ENCODE assay signal across 25 mouse cellular contexts in genomic region chr4:21857481-21857880, GRCm38 (mm10). TPM values are rescaled to one million over a fixed set of nuclear protein-coding genes. Genes with fewer than 3 reads are reported as not detected.
DNase-seq lines count a peak whose midpoint lies in the region; ATAC-seq and TF ChIP-seq lines count a peak whose summit lies in the region.
"Had no signal": no experiment of that assay in that cellular context is flagged by ENCODE, and none has a peak within 500 bp of the region (broad histone marks: within the 10 kb centered on the region; RNA-seq: fewer than 3 reads in every experiment).

No protein-coding gene starts in this region.

- intact Hi-C loops in heart, postnatal 36 days (cut with DNase I) = no loop called here

- no peak for DNase-seq in layer of hippocampus, adult 2 months (ENCODE audit: low spot score in 2 of 2)
- DNase-seq in layer of hippocampus, postnatal 10 days (ENCODE audit: low spot score in 2 of 2) = no peak
- DNase-seq in midbrain, postnatal 0 days (ENCODE audit: low spot score) = peak; percentile 7
- DNase-seq in adipocyte (ENCODE audit: low spot score) = peak; percentile 73
- no peak for DNase-seq in heart, postnatal 36 days
- DNase-seq in heart, embryonic 10.5 days (ENCODE audit: low spot score) = no peak
- DNase-seq: adrenal gland, adult 2 months; adrenal gland, postnatal 10 days; adrenal gland, postnatal 25 days; cerebellum, adult 11 months; cerebellum, adult 18-20 months; cerebellum, adult 8-10 months; cerebellum, adult 9-11 months; cerebellum, postnatal 14 days; cerebellum, postnatal 36 days; embryo, embryonic 11 days; forebrain, postnatal 0 days had no signal

- H3K9me3 ChIP-seq in midbrain, postnatal 0 days (ENCODE audit: low read length) = no peaks in the 10 kb centered on the region
- H3K9me3 ChIP-seq in midbrain, embryonic 13.5 days = no peaks in the 10 kb centered on the region
- no peaks in the 10 kb centered on the region for H3K9me3 ChIP-seq in heart, embryonic 10.5 days
- H3K9me3 ChIP-seq: embryonic facial prominence, embryonic 13.5 days; embryonic facial prominence, embryonic 15.5 days; forebrain, embryonic 13.5 days; forebrain, embryonic 15.5 days had no signal

- no peaks in the 10 kb centered on the region for H3K4me1 ChIP-seq in midbrain, postnatal 0 days (ENCODE audit: insufficient read depth, low read length)
- H3K4me1 ChIP-seq in midbrain, embryonic 13.5 days (replicated peaks) = no peaks in the 10 kb centered on the region
- H3K4me1 ChIP-seq in heart, embryonic 10.5 days = no peaks in the 10 kb centered on the region
- H3K4me1 ChIP-seq: embryonic facial prominence, embryonic 13.5 days; embryonic facial prominence, embryonic 15.5 days; forebrain, embryonic 13.5 days; forebrain, embryonic 15.5 days had no signal

- no peak overlapping the region for H3K9ac ChIP-seq in midbrain, postnatal 0 days (replicated peaks; ENCODE audit: low read length, poor library complexity, severe bottlenecking)
- H3K9ac ChIP-seq in midbrain, embryonic 13.5 days (replicated peaks) = no peak overlapping the region
- H3K9ac ChIP-seq: embryonic facial prominence, embryonic 13.5 days; embryonic facial prominence, embryonic 15.5 days; forebrain, embryonic 13.5 days; forebrain, embryonic 15.5 days; forebrain, postnatal 0 days had no signal

- no peak overlapping the region for H3K4me3 ChIP-seq in layer of hippocampus, adult 2 months
- no peak overlapping the region for H3K4me3 ChIP-seq in midbrain, postnatal 0 days (ENCODE audit: low read depth, low read length)
- H3K4me3 ChIP-seq in midbrain, embryonic 13.5 days (replicated peaks) = no peak overlapping the region
- no peak overlapping the region for H3K4me3 ChIP-seq in heart, embryonic 10.5 days
- H3K4me3 ChIP-seq: embryonic facial prominence, embryonic 13.5 days; embryonic facial prominence, embryonic 15.5 days; erythroblast, embryonic 14.5 days; forebrain, embryonic 13.5 days; forebrain, embryonic 15.5 days had no signal

- ATAC-seq in midbrain, postnatal 0 days (ENCODE audit: low FRiP score) = no peak
- ATAC-seq in midbrain, embryonic 13.5 days = no peak
- ATAC-seq: activated CD4-positive, CD25-positive, alpha-beta regulatory T cell, adult 4 months; forebrain, embryonic 13.5 days; forebrain, embryonic 15.5 days; forebrain, postnatal 0 days; Patski had no signal

- 0 out of 2 replicates have a peak overlapping the region, but pooled peaks have one; percentile 40 for H3K27ac ChIP-seq in layer of hippocampus, adult 2 months
- no peak overlapping the region for H3K27ac ChIP-seq in midbrain, postnatal 0 days (ENCODE audit: low read depth, low read length)
- no peak overlapping the region for H3K27ac ChIP-seq in midbrain, embryonic 13.5 days
- H3K27ac ChIP-seq in heart, embryonic 10.5 days = no peak overlapping the region
- H3K27ac ChIP-seq: embryonic facial prominence, embryonic 13.5 days; embryonic facial prominence, embryonic 15.5 days; forebrain, embryonic 13.5 days; forebrain, embryonic 15.5 days had no signal

- TF ChIP-seq CTCF in layer of hippocampus, adult 2 months (conservative IDR thresholded peaks at IDR 0.05) = no peak
- no peak for TF ChIP-seq CTCF in midbrain, postnatal 0 days (IDR thresholded peaks at IDR 0.05)

- H3K36me3 ChIP-seq in midbrain, postnatal 0 days (ENCODE audit: insufficient read depth, low read length) = peaks cover 27% of the 10 kb centered on the region
- H3K36me3 ChIP-seq in midbrain, embryonic 13.5 days = peaks cover 56% of the 10 kb centered on the region
- H3K36me3 ChIP-seq in heart, embryonic 10.5 days = peaks cover 80% of the 10 kb centered on the region

- H3K4me2 ChIP-seq in midbrain, postnatal 0 days (ENCODE audit: low read depth, low read length, poor library complexity, severe bottlenecking) = no peak overlapping the region
- H3K4me2 ChIP-seq in midbrain, embryonic 13.5 days (replicated peaks) = no peak overlapping the region
- H3K4me2 ChIP-seq: embryonic facial prominence, embryonic 13.5 days; embryonic facial prominence, embryonic 15.5 days; forebrain, embryonic 13.5 days; forebrain, embryonic 15.5 days had no signal

- no peaks in the 10 kb centered on the region for H3K27me3 ChIP-seq in midbrain, postnatal 0 days (ENCODE audit: insufficient read depth, low read length)
- no peaks in the 10 kb centered on the region for H3K27me3 ChIP-seq in midbrain, embryonic 13.5 days
- no peaks in the 10 kb centered on the region for H3K27me3 ChIP-seq in heart, embryonic 10.5 days (ENCODE audit: insufficient read depth, poor library complexity, severe bottlenecking)
- H3K27me3 ChIP-seq: embryonic facial prominence, embryonic 13.5 days; embryonic facial prominence, embryonic 15.5 days; forebrain, embryonic 13.5 days; forebrain, embryonic 15.5 days; Patski had no signal

- 72% methylated on average over 1 of the region's 1 CpGs for WGBS in midbrain, postnatal 0 days
- WGBS in midbrain, embryonic 13.5 days = 72% methylated on average over 1 of the region's 1 CpGs
- WGBS in heart, embryonic 10.5 days = 93% methylated on average over 1 of the region's 1 CpGs

RNA-seq across cellular contexts. Expression of gene Pnisr, which starts 10.1 kb away (rescaled TPM):
- 100 to 1,000 TPM; 222 to 250 TPM for total RNA-seq in layer of hippocampus, adult 2 months (2021)
- total RNA-seq in layer of hippocampus, postnatal 10 days (2021) = 100 to 1,000 TPM; 166 to 181 TPM
- 61.2 and 137 TPM in 2 replicates for total RNA-seq in midbrain, postnatal 0 days (2014; rRNA removed)
- polyA plus RNA-seq in midbrain, postnatal 0 days (2015; fragmentation: Nextera tagmentation; extraction: Ambion mirVana) = 161 and 173 TPM in 2 replicates
- 216 and 226 TPM in 2 replicates for polyA plus RNA-seq in midbrain, embryonic 13.5 days (2015; fragmentation: Nextera tagmentation; extraction: Ambion mirVana)
- 10 to 100 TPM; 26.3 to 33.0 TPM for total RNA-seq in heart, postnatal 36 days (2021)
- 88.8 and 103 TPM in 2 replicates for polyA plus RNA-seq in heart, embryonic 10.5 days (2016; fragmentation: Nextera tagmentation; extraction: Ambion mirVana)

RNA-seq across cellular contexts. Expression of gene Coq3, which starts 22.0 kb away (rescaled TPM):
- total RNA-seq in layer of hippocampus, adult 2 months (2021) = 10 to 100 TPM; 12.1 to 13.3 TPM
- 10 to 100 TPM; 13.6 to 13.8 TPM for total RNA-seq in layer of hippocampus, postnatal 10 days (2021)
- total RNA-seq in midbrain, postnatal 0 days (2014; rRNA removed) = 11.3 and 13.9 TPM in 2 replicates
- polyA plus RNA-seq in midbrain, postnatal 0 days (2015; fragmentation: Nextera tagmentation; extraction: Ambion mirVana) = 21.0 and 22.1 TPM in 2 replicates
- polyA plus RNA-seq in midbrain, embryonic 13.5 days (2015; fragmentation: Nextera tagmentation; extraction: Ambion mirVana) = 11.1 and 11.8 TPM in 2 replicates
- 10 to 100 TPM; 38.2 to 39.1 TPM for total RNA-seq in heart, postnatal 36 days (2021)
- polyA plus RNA-seq in heart, embryonic 10.5 days (2016; fragmentation: Nextera tagmentation; extraction: Ambion mirVana) = 17.8 and 18.2 TPM in 2 replicates

Comparison
In these comparisons a context has a peak if more than half of its experiments do, and no peak if none do; other contexts are left out.
1. DNase-seq: peak in midbrain, postnatal 0 days (single experiment) and adipocyte (single experiment); none in layer of hippocampus, adult 2 months (0 of 2), layer of hippocampus, postnatal 10 days (0 of 2), heart, postnatal 36 days (0 of 2) and heart, embryonic 10.5 days (single experiment).